Mouse (Mus musculus) heart, postnatal 0 days (tissue): Measurements from ENCODE around the gene Dlx4. TPM values are rescaled to one million over a fixed set of nuclear protein-coding genes. Genes with fewer than 3 reads are reported as not detected.

ENCODE experiments used
- ATAC-seq: fragments of 200-750 bp; cut with Nextera tagmentation; 2 replicates; pipeline ENCODE4 v1.8.0; 2017; ENCODE audit warnings: low read depth, moderate number of reproducible peaks, moderate library complexity; ENCODE audit not compliant: insufficient read depth
- DNase-seq: peaks from one replicate; pipeline ENCODE4 v3.0.0-alpha.2; 2016; ENCODE audit warnings: low spot score
- H3K27ac ChIP-seq: fragments of 300-500 bp; sonication (generic); 2 replicates; pipeline ENCODE4 v1.5.1; 2014; ENCODE audit warnings: low read depth, mild to moderate bottlenecking
- H3K27me3 ChIP-seq: fragments of 300-500 bp; sonication (generic); 2 replicates; pipeline ENCODE4 v1.6.1; 2014; ENCODE audit warnings: low read length, mixed read lengths; ENCODE audit not compliant: control insufficient read depth, insufficient read depth
- H3K36me3 ChIP-seq: fragments of 300-500 bp; sonication (generic); replicated peaks from 2 replicates; pipeline ENCODE4 v1.6.1; 2014; ENCODE audit warnings: low read length, mixed read lengths; ENCODE audit not compliant: control insufficient read depth, insufficient read depth
- H3K4me1 ChIP-seq: fragments of 300-500 bp; sonication (generic); 2 replicates; pipeline ENCODE4 v1.6.1; 2014; ENCODE audit warnings: antibody characterized with exemption; ENCODE audit not compliant: control insufficient read depth, insufficient read depth
- H3K4me2 ChIP-seq: fragments of 300-500 bp; sonication (generic); 2 replicates; pipeline ENCODE4 v1.6.1; 2014; ENCODE audit warnings: low read depth, mild to moderate bottlenecking, low read length, moderate library complexity
- H3K4me3 ChIP-seq: fragments of 300-500 bp; sonication (generic); 2 replicates; pipeline ENCODE4 v1.5.1; 2014; ENCODE audit warnings: low read depth, low read length
- H3K9ac ChIP-seq: fragments of 300-500 bp; sonication (generic); replicated peaks from 2 replicates; pipeline ENCODE4 v1.6.1; 2014; ENCODE audit warnings: low read depth, low read length, mixed read lengths
- H3K9me3 ChIP-seq: fragments of 300-500 bp; sonication (generic); replicated peaks from 2 replicates; pipeline ENCODE4 v1.6.1; 2016; ENCODE audit warnings: low read length; ENCODE audit not compliant: control insufficient read depth
- CTCF ChIP-seq: IDR thresholded peaks from 2 replicates; pipeline ENCODE4 v1.5.1; 2016; ENCODE audit warnings: antibody characterized with exemption, control low read depth, low read depth
- EP300 ChIP-seq: IDR thresholded peaks from 2 replicates; pipeline ENCODE4 v1.6.1; 2016; ENCODE audit warnings: antibody characterized with exemption, low read depth
- WGBS: fragments of 180-500 bp; shearing (Covaris S2); extraction: QIAGEN DNeasy Blood & Tissue Kit; methylation state at CpG from one replicate; pipeline ENCODE4 v1.1.7; 2014; 5-methylcytosine and 5-hydroxymethylcytosine counted together
- polyA plus RNA-seq: library from polyadenylated mRNA; unstranded; fragments of >200 nt; fragmentation: Nextera tagmentation; extraction: Ambion mirVana; gene quantifications from 2 replicates; pipeline ENCODE4 v1.2.1, GENCODE M21; 2015
- total RNA-seq: library from RNA; depleted of rRNA; stranded (reverse); fragments of >200 nt; gene quantifications from 2 replicates; pipeline ENCODE4 v1.2.3, GENCODE M21; 2014; ENCODE audit warnings: low replicate concordance

Dlx4 gene
- total and polyA plus RNA-seq, 2 experiments from 2014 or later: 0.05 TPM; not detected in 1

DNA sequence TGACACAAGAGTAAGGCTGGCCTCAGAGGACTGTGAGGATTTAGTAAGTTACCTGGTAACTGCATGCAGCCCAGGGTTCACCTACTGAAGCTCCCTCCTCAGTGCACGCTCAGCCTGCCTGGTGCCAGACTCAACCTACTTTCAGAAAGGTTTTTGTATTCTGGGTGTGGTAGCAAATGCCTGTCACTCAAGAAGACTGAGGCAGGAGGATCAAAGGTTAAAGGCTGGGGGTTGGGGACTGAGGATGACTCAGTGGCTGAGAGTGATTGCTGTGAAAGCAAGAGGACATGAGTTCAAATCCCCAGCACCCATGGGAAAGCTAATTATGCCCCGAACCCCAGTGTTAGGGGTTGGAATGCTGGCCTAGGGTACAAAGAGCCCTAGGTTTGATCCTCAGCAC, 9.4 kb upstream of the Dlx4 start:
- Histone ChIP-seq H3K36me3 (no peaks in the 10 kb centered on the region), H3K4me3 (no peak overlapping the region), H3K27ac (no peak overlapping the region), H3K4me2 (no peak overlapping the region), H3K27me3 (peaks cover 49% of the 10 kb centered on the region), H3K9ac (no peak overlapping the region), H3K4me1 (peaks cover 1% of the 10 kb centered on the region; the same call in 1 of the 2 replicates), H3K9me3 (no peaks in the 10 kb centered on the region)
- ATAC-seq (no peak), DNase-seq (no peak)
- no peak for TF ChIP-seq EP300
- no peak for TF ChIP-seq CTCF
- WGBS: 92% methylated on average over 2 of the region's 2 CpGs

GRCm38 (mm10) chr11:95153681-95154080, 7.6 kb upstream of the Dlx4 start:
- no peak for ATAC-seq
- peaks cover 67% of the 10 kb centered on the region for H3K27me3 ChIP-seq
- WGBS: 79% methylated on average over 5 of the region's 5 CpGs

GRCm38 (mm10) chr11:95153116-95153515, 7.1 kb upstream of the Dlx4 start:
- TF ChIP-seq CTCF (no peak), EP300 (no peak)
- Histone ChIP-seq H3K9me3 (no peaks in the 10 kb centered on the region), H3K36me3 (no peaks in the 10 kb centered on the region), H3K4me3 (no peak overlapping the region), H3K4me2 (no peak overlapping the region), H3K9ac (no peak overlapping the region), H3K4me1 (peaks cover 4% of the 10 kb centered on the region; the same call in 1 of the 2 replicates), H3K27me3 (peaks cover 71% of the 10 kb centered on the region), H3K27ac (no peak overlapping the region)
- no peak for ATAC-seq
- DNase-seq: no peak
- 39% methylated on average over 5 of the region's 5 CpGs for WGBS

More at GRCm38 (mm10) chr11:95153681-95154080, 7.6 kb upstream of the Dlx4 start:
- Histone ChIP-seq H3K4me1 (peaks cover 4% of the 10 kb centered on the region; the same call in 1 of the 2 replicates), H3K4me3 (no peak overlapping the region), H3K9ac (no peak overlapping the region), H3K36me3 (no peaks in the 10 kb centered on the region), H3K4me2 (no peak overlapping the region), H3K27ac (no peak overlapping the region), H3K9me3 (no peaks in the 10 kb centered on the region)
- TF ChIP-seq EP300: no peak
- TF ChIP-seq CTCF: no peak
- no peak for DNase-seq

- ATAC-seq (no peak), DNase-seq (no peak)
- no peak overlapping the region for H3K9ac ChIP-seq
- peaks cover 13% of the 10 kb centered on the region for H3K4me1 ChIP-seq
- WGBS: 3% methylated on average over 33 of the region's 33 CpGs
- TF ChIP-seq CTCF (no peak), EP300 (no peak)
- H3K36me3 ChIP-seq: no peaks in the 10 kb centered on the region
- H3K4me3 ChIP-seq: peak overlapping the region; percentile 19; the same call in 1 of the 2 replicates
- no peaks in the 10 kb centered on the region for H3K9me3 ChIP-seq
- H3K27ac ChIP-seq: no peak overlapping the region
- H3K27me3 ChIP-seq: peaks cover 93% of the 10 kb centered on the region
- no peak overlapping the region for H3K4me2 ChIP-seq
Measured at GRCm38 (mm10) chr11:95150269-95151049, 4.4 kb upstream of the Dlx4 start.

DNA sequence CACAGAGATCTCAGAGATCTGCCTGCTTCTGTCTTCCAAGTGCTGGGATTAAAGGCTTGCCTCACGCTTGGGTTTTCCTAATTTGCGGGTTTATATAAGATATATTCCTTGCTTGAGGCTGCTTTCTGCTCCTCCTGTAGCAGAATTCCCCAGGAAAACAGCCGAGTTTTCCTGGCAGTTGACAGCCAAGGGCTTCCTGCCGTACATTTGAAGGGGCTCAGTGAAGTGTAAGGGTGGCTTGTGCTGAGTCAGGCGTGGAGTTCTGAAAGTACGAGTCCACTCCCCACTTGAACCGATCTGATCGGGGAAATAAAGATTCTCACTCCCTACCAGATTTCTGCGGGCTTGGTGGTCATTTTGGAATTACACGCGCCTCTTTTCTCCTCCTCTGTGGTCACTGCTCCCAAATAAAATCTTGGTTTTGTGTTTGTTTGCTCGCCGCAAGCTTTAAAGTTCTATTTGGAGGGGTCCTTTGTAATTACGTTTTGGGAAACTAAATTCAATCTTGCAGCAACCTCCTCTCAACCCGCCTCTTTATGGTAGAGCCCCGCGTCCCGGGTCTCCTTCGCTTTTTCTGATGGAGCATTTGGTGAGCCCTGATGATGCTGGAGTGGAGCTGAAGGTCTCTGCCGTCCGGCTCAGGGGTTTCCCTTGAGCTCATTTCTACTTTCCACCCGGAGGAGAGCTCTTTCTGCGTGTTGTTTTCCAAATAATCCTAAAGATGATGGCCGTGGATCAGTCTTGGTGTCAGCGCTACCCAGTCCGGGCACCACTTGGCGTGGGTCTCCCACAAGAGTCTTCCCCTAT, 3.6 kb upstream of the Dlx4 start:
- Histone ChIP-seq H3K36me3 (no peaks in the 10 kb centered on the region), H3K27me3 (peaks cover 94% of the 10 kb centered on the region), H3K9me3 (no peaks in the 10 kb centered on the region), H3K4me3 (no peak overlapping the region), H3K4me1 (peaks cover 15% of the 10 kb centered on the region), H3K4me2 (no peak overlapping the region), H3K9ac (no peak overlapping the region), H3K27ac (no peak overlapping the region)
- TF ChIP-seq EP300: no peak
- TF ChIP-seq CTCF: no peak
- DNase-seq (no peak), ATAC-seq (no peak)
- WGBS: 4% methylated on average over 27 of the region's 27 CpGs
